Mouse (Mus musculus) embryonic fibroblast, embryonic 13.5 days (primary cell): ENCODE measurements around the gene Dck.

Experiments
- CTCF ChIP-seq: IDR thresholded peaks from 2 replicates; pipeline ENCODE4 v1.5.1; 2011; ENCODE audit warnings: mild to moderate bottlenecking, control low read depth, low read length, moderate library complexity, borderline replicate concordance; ENCODE audit not compliant: insufficient read depth
- POLR2A ChIP-seq: IDR thresholded peaks from 2 replicates; pipeline ENCODE4 v1.6.1; 2011; ENCODE audit warnings: low read depth, mild to moderate bottlenecking, control low read depth, low read length, moderate library complexity

DNA sequence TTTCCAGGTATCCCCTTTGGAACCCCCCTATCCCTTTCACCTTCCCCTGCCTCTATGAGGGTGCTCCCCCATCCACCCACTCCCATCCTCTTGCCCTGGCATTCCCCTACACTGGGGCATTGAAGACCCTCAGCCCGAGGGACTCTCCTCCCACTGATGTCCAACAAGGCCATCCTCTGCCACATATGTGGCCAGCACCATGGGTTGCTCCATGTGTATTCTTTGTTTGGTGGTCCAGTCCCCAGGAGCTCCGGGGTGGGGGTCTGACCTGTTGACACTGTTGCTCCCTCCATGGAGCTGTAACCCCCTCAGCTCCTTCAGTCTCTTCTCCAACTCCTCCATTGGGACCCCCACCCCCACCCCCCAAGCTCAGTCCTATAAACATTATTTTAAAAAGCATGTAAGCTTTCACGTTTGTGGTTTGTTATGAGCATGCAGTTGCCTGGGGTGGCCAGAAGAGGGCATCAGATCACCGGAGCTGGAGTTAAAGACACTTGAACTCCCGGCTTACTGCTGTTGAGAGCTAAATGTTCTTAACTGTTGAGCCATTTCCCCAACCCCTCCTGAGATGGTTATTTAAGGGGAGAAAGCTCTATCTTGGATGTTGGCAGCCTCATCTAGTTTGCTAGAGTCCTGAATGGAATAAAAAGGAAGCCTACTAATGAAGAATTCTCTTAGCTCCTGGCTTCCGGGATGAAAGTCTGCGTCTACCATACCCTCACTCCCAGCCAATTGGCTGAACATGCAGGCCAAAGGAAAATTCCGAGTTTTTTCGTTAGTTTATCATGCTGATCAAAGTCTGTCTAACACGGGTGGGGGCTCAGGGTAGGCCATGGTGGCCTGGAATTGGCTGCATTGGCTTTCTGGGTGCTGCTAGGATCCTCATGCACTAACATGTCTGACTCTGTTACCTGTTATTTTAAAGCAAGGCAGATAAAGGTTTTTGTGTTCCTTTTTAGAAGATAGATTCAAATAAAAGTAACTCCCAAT lies 26.8 kb downstream of the Dck start:
- peak; percentile 63; the same call in 1 of the 2 replicates for TF ChIP-seq CTCF
- no peak for TF ChIP-seq POLR2A
